Mouse (Mus musculus): Measurements from ENCODE around the gene Sorcs1. TPM values are rescaled to one million over a fixed set of nuclear protein-coding genes. Genes with fewer than 3 reads are reported as not detected.
A peak's percentile ranks its signal among the peaks of the same experiment; 100 is the strongest.

Sorcs1 gene
- total and polyA plus RNA-seq, 2 experiments from 2014 or later, result 0.51 to 1.1 TPM

- Histone ChIP-seq H3K9me3 (replicated peaks; ENCODE audit: control insufficient read depth, low read length) (no peaks in the 10 kb centered on the region), H3K9ac (replicated peaks; ENCODE audit: low read depth, low read length) (no peak overlapping the region), H3K27ac (ENCODE audit: low read depth) (no peak overlapping the region), H3K27me3 (ENCODE audit: control insufficient read depth, insufficient read depth, low read length) (no peaks in the 10 kb centered on the region), H3K36me3 (replicated peaks; ENCODE audit: control insufficient read depth, insufficient read depth, low read length) (no peaks in the 10 kb centered on the region), H3K4me1 (ENCODE audit: control insufficient read depth, insufficient read depth) (no peaks in the 10 kb centered on the region), H3K4me2 (ENCODE audit: low read depth, low read length) (no peak overlapping the region), H3K4me3 (ENCODE audit: low read depth, low read length) (no peak overlapping the region)
- no peak for TF ChIP-seq CTCF (IDR thresholded peaks at IDR 0.05; ENCODE audit: low read depth)
- TF ChIP-seq EP300 (IDR thresholded peaks at IDR 0.05; ENCODE audit: low read depth), result no peak
- 68% methylated on average over 4 of the region's 4 CpGs for WGBS
- DNase-seq (ENCODE audit: low spot score) (no peak), ATAC-seq (ENCODE audit: insufficient read depth, low read depth) (no peak)
These were observed 499.6 kb downstream of the Sorcs1 start for GRCm38 (mm10) chr19:50178851-50179250.

- Histone ChIP-seq H3K4me3 (ENCODE audit: low read depth, low read length) (no peak overlapping the region), H3K4me2 (ENCODE audit: low read depth, low read length) (no peak overlapping the region), H3K4me1 (ENCODE audit: control insufficient read depth, insufficient read depth) (no peaks in the 10 kb centered on the region), H3K9me3 (replicated peaks; ENCODE audit: control insufficient read depth, low read length) (no peaks in the 10 kb centered on the region), H3K27ac (ENCODE audit: low read depth) (no peak overlapping the region), H3K36me3 (replicated peaks; ENCODE audit: control insufficient read depth, insufficient read depth, low read length) (no peaks in the 10 kb centered on the region), H3K9ac (replicated peaks; ENCODE audit: low read depth, low read length) (no peak overlapping the region), H3K27me3 (ENCODE audit: control insufficient read depth, insufficient read depth, low read length) (no peaks in the 10 kb centered on the region)
- no peak for DNase-seq (ENCODE audit: low spot score)
- 65% methylated on average over 4 of the region's 4 CpGs for WGBS
- no peak for ATAC-seq (ENCODE audit: insufficient read depth, low read depth)
- no peak for TF ChIP-seq EP300 (IDR thresholded peaks at IDR 0.05; ENCODE audit: low read depth)
- no peak for TF ChIP-seq CTCF (IDR thresholded peaks at IDR 0.05; ENCODE audit: low read depth)
These were observed 500.3 kb downstream of the Sorcs1 start for GRCm38 (mm10) chr19:50178151-50178550.

- TF ChIP-seq CTCF (IDR thresholded peaks at IDR 0.05; ENCODE audit: low read depth) (0 out of 2 replicates have a peak, but pooled peaks have one; percentile 13), EP300 (IDR thresholded peaks at IDR 0.05; ENCODE audit: low read depth) (no peak)
- no peaks in the 10 kb centered on the region for H3K36me3 ChIP-seq (replicated peaks; ENCODE audit: control insufficient read depth, insufficient read depth, low read length)
- no peak overlapping the region for H3K4me3 ChIP-seq (ENCODE audit: low read depth, low read length)
- DNase-seq (ENCODE audit: low spot score) (no peak), ATAC-seq (ENCODE audit: insufficient read depth, low read depth) (no peak)
- H3K4me1 ChIP-seq (ENCODE audit: control insufficient read depth, insufficient read depth), result no peaks in the 10 kb centered on the region
- 64% methylated on average over 4 of the region's 4 CpGs for WGBS
- no peak overlapping the region for H3K27ac ChIP-seq (ENCODE audit: low read depth)
- no peaks in the 10 kb centered on the region for H3K9me3 ChIP-seq (replicated peaks; ENCODE audit: control insufficient read depth, low read length)
- H3K4me2 ChIP-seq (ENCODE audit: low read depth, low read length), result no peak overlapping the region
- no peaks in the 10 kb centered on the region for H3K27me3 ChIP-seq (ENCODE audit: control insufficient read depth, insufficient read depth, low read length)
- no peak overlapping the region for H3K9ac ChIP-seq (replicated peaks; ENCODE audit: low read depth, low read length)
These were observed 506.6 kb downstream of the Sorcs1 start for GRCm38 (mm10) chr19:50171849-50172248.

- H3K4me1 ChIP-seq (ENCODE audit: control insufficient read depth, insufficient read depth), result no peaks in the 10 kb centered on the region
- TF ChIP-seq CTCF (IDR thresholded peaks at IDR 0.05; ENCODE audit: low read depth), result no peak
- no peak for TF ChIP-seq EP300 (IDR thresholded peaks at IDR 0.05; ENCODE audit: low read depth)
- H3K27ac ChIP-seq (ENCODE audit: low read depth), result no peak overlapping the region
- no peak overlapping the region for H3K4me3 ChIP-seq (ENCODE audit: low read depth, low read length)
- H3K9ac ChIP-seq (replicated peaks; ENCODE audit: low read depth, low read length), result no peak overlapping the region
- 59% methylated on average over 6 of the region's 6 CpGs for WGBS
- no peak overlapping the region for H3K4me2 ChIP-seq (ENCODE audit: low read depth, low read length)
- H3K9me3 ChIP-seq (replicated peaks; ENCODE audit: control insufficient read depth, low read length), result no peaks in the 10 kb centered on the region
- ATAC-seq (ENCODE audit: insufficient read depth, low read depth), result no peak
- DNase-seq (ENCODE audit: low spot score), result no peak
- no peaks in the 10 kb centered on the region for H3K27me3 ChIP-seq (ENCODE audit: control insufficient read depth, insufficient read depth, low read length)
- no peaks in the 10 kb centered on the region for H3K36me3 ChIP-seq (replicated peaks; ENCODE audit: control insufficient read depth, insufficient read depth, low read length)
These were observed 527.3 kb downstream of the Sorcs1 start for GRCm38 (mm10) chr19:50151111-50151510.

GRCm38 (mm10) chr19:50145919-50146318 lies 532.5 kb downstream of the Sorcs1 start:
- ATAC-seq (ENCODE audit: insufficient read depth, low read depth) (no peak), DNase-seq (ENCODE audit: low spot score) (no peak)
- Histone ChIP-seq H3K4me1 (ENCODE audit: control insufficient read depth, insufficient read depth) (no peaks in the 10 kb centered on the region), H3K27me3 (ENCODE audit: control insufficient read depth, insufficient read depth, low read length) (no peaks in the 10 kb centered on the region), H3K36me3 (replicated peaks; ENCODE audit: control insufficient read depth, insufficient read depth, low read length) (no peaks in the 10 kb centered on the region), H3K4me3 (ENCODE audit: low read depth, low read length) (no peak overlapping the region), H3K9ac (replicated peaks; ENCODE audit: low read depth, low read length) (no peak overlapping the region), H3K27ac (ENCODE audit: low read depth) (no peak overlapping the region), H3K9me3 (replicated peaks; ENCODE audit: control insufficient read depth, low read length) (no peaks in the 10 kb centered on the region), H3K4me2 (ENCODE audit: low read depth, low read length) (no peak overlapping the region)
- 21% methylated on average over 3 of the region's 3 CpGs for WGBS
- peak; percentile 24; the same call in 1 of the 2 replicates for TF ChIP-seq CTCF (IDR thresholded peaks at IDR 0.05; ENCODE audit: low read depth)
- TF ChIP-seq EP300 (IDR thresholded peaks at IDR 0.05; ENCODE audit: low read depth), result no peak

- H3K4me2 ChIP-seq (ENCODE audit: low read depth, low read length), result no peak overlapping the region
These were observed 536.6 kb downstream of the Sorcs1 start for GRCm38 (mm10) chr19:50141853-50142252.

More at GRCm38 (mm10) chr19:50141853-50142252, 536.6 kb downstream of the Sorcs1 start:
- H3K9me3 ChIP-seq (replicated peaks; ENCODE audit: control insufficient read depth, low read length), result no peaks in the 10 kb centered on the region
- 39% methylated on average over 8 of the region's 8 CpGs for WGBS
- DNase-seq (ENCODE audit: low spot score), result no peak
- no peaks in the 10 kb centered on the region for H3K36me3 ChIP-seq (replicated peaks; ENCODE audit: control insufficient read depth, insufficient read depth, low read length)
- no peaks in the 10 kb centered on the region for H3K4me1 ChIP-seq (ENCODE audit: control insufficient read depth, insufficient read depth)
- no peak for TF ChIP-seq EP300 (IDR thresholded peaks at IDR 0.05; ENCODE audit: low read depth)
- no peak for TF ChIP-seq CTCF (IDR thresholded peaks at IDR 0.05; ENCODE audit: low read depth)
- no peak for ATAC-seq (ENCODE audit: insufficient read depth, low read depth)
- no peak overlapping the region for H3K9ac ChIP-seq (replicated peaks; ENCODE audit: low read depth, low read length)
- H3K27ac ChIP-seq (ENCODE audit: low read depth), result no peak overlapping the region
- H3K4me3 ChIP-seq (ENCODE audit: low read depth, low read length), result no peak overlapping the region
- H3K27me3 ChIP-seq (ENCODE audit: control insufficient read depth, insufficient read depth, low read length), result no peaks in the 10 kb centered on the region
